Mouse (Mus musculus): Measurements from ENCODE around the gene Tvp23b. TPM values are rescaled to one million over a fixed set of nuclear protein-coding genes. Genes with fewer than 3 reads are reported as not detected.

Tvp23b gene
- total and polyA plus RNA-seq, 3 experiments, result 24.3 to 40.0 TPM; not detected in 1

- H3K27ac ChIP-seq (ENCODE audit: control insufficient read depth, low read depth, low read length), result no peak overlapping the region
- DNase-seq (ENCODE audit: low read depth, low spot score), result no peak
- no peaks in the 10 kb centered on the region for H3K79me2 ChIP-seq (ENCODE audit: control insufficient read depth, insufficient read depth, low read length, poor library complexity)
- no peaks in the 10 kb centered on the region for H3K36me3 ChIP-seq (ENCODE audit: control insufficient read depth in 1 of 2, insufficient read depth in 2 of 2, low read length in 2 of 2)
- H3K9me3 ChIP-seq (replicated peaks; ENCODE audit: insufficient read depth, low read length), result no peaks in the 10 kb centered on the region
- H3K4me3 ChIP-seq (ENCODE audit: control insufficient read depth in 1 of 2, insufficient read depth in 1 of 2, low read depth in 2 of 2, low read length in 2 of 2), result no peak overlapping the region
- TF ChIP-seq UBTF (IDR thresholded peaks at IDR 0.05; ENCODE audit: borderline replicate concordance, insufficient read depth, low read depth, low read length) (no peak), NRF1 (IDR thresholded peaks at IDR 0.05; ENCODE audit: insufficient read depth, low read depth, low read length, poor library complexity, severe bottlenecking) (no peak), MXI1 (IDR thresholded peaks at IDR 0.05; ENCODE audit: low read depth, low read length) (no peak), SIN3A (IDR thresholded peaks at IDR 0.05; ENCODE audit: low read length) (no peak), E2F4 (IDR thresholded peaks at IDR 0.05; ENCODE audit: borderline replicate concordance, low read depth, low read length) (no peak), MAZ (IDR thresholded peaks at IDR 0.05; ENCODE audit: low read depth, low read length) (no peak), MYB (IDR thresholded peaks at IDR 0.05; ENCODE audit: low read depth, low read length) (no peak), RAD21 (IDR thresholded peaks at IDR 0.05; ENCODE audit: low read depth, low read length) (no peak), BHLHE40 (IDR thresholded peaks at IDR 0.05; ENCODE audit: borderline replicate concordance, low read depth, low read length) (no peak), TAL1 (IDR thresholded peaks at IDR 0.05; ENCODE audit: low read length) (no peak), MAX (IDR thresholded peaks at IDR 0.05; ENCODE audit: low read length) (no peak), MAFK (IDR thresholded peaks at IDR 0.05; ENCODE audit: borderline replicate concordance, low read depth, low read length) (no peak), TBP (IDR thresholded peaks at IDR 0.05; ENCODE audit: low read depth, low read length) (no peak), GABPA (IDR thresholded peaks at IDR 0.05; ENCODE audit: low read depth, low read length) (no peak), MYC (IDR thresholded peaks at IDR 0.05; ENCODE audit: low read depth, low read length) (no peak), POLR2A (IDR thresholded peaks at IDR 0.05; ENCODE audit: control insufficient read depth in 1 of 2, insufficient read depth in 1 of 2, low read depth in 1 of 2, low read length in 2 of 2, poor library complexity in 1 of 2) (no peak), CTCF (IDR thresholded peaks at IDR 0.05 in 2 of 3, conservative IDR thresholded peaks at IDR 0.05 in 1 of 3; ENCODE audit: control insufficient read depth in 1 of 3, insufficient read depth in 1 of 3, low read depth in 2 of 3, low read length in 3 of 3, poor library complexity in 1 of 3, severe bottlenecking in 1 of 3) (no peak)
- H3K9ac ChIP-seq (ENCODE audit: control insufficient read depth, low read depth, low read length, poor library complexity, severe bottlenecking), result no peak overlapping the region
- H3K27me3 ChIP-seq (ENCODE audit: control insufficient read depth in 1 of 2, insufficient read depth in 2 of 2, low read length in 2 of 2), result peaks cover 1 to 6% of the 10 kb centered on the region in 2 experiments; a peak in 2 of 4 replicates
- H3K4me1 ChIP-seq (ENCODE audit: control insufficient read depth in 1 of 2, insufficient read depth in 2 of 2, low read length in 2 of 2), result no peaks in the 10 kb centered on the region
These were observed 31.0 kb upstream of the Tvp23b start for GRCm38 (mm10) chr11:62848301-62848700.

GRCm38 (mm10) chr11:62851199-62851598 is 28.1 kb upstream of the Tvp23b start:
- TF ChIP-seq NELFE (IDR thresholded peaks at IDR 0.05; ENCODE audit: low read depth, low read length) (no peak), RAD21 (IDR thresholded peaks at IDR 0.05; ENCODE audit: low read depth, low read length) (peak; percentile 78), CTCF (IDR thresholded peaks at IDR 0.05 in 2 of 3, conservative IDR thresholded peaks at IDR 0.05 in 1 of 3; ENCODE audit: control insufficient read depth in 1 of 3, insufficient read depth in 1 of 3, low read depth in 2 of 3, low read length in 3 of 3, poor library complexity in 1 of 3, severe bottlenecking in 1 of 3) (peak in 2 of 3 experiments; percentile 43 to 71; a peak in 3 of 6 replicates), ZC3H11A (IDR thresholded peaks at IDR 0.05; ENCODE audit: low read depth, low read length) (peak; percentile 63), ZMIZ1 (IDR thresholded peaks at IDR 0.05; ENCODE audit: low read depth, low read length) (no peak), KAT2A (conservative IDR thresholded peaks at IDR 0.05; ENCODE audit: low read depth, low read length) (no peak), E2F4 (IDR thresholded peaks at IDR 0.05; ENCODE audit: borderline replicate concordance, low read depth, low read length) (no peak), SMC3 (IDR thresholded peaks at IDR 0.05; ENCODE audit: low read depth, low read length) (peak; percentile 77)
- DNase-seq (ENCODE audit: low read depth, low spot score), result peak; percentile 17
- no peaks in the 10 kb centered on the region for H3K9me3 ChIP-seq (replicated peaks; ENCODE audit: insufficient read depth, low read length)

More at GRCm38 (mm10) chr11:62851199-62851598, 28.1 kb upstream of the Tvp23b start:
- H3K27me3 ChIP-seq (ENCODE audit: control insufficient read depth in 1 of 2, insufficient read depth in 2 of 2, low read length in 2 of 2), result peaks cover 5 to 6% of the 10 kb centered on the region in 2 experiments
- H3K4me1 ChIP-seq (ENCODE audit: control insufficient read depth in 1 of 2, insufficient read depth in 2 of 2, low read length in 2 of 2), result no peaks in the 10 kb centered on the region
- H3K36me3 ChIP-seq (ENCODE audit: control insufficient read depth in 1 of 2, insufficient read depth in 2 of 2, low read length in 2 of 2), result no peaks in the 10 kb centered on the region
- no peak overlapping the region for H3K9ac ChIP-seq (ENCODE audit: control insufficient read depth, low read depth, low read length, poor library complexity, severe bottlenecking)
- no peaks in the 10 kb centered on the region for H3K79me2 ChIP-seq (ENCODE audit: control insufficient read depth, insufficient read depth, low read length, poor library complexity)
- H3K4me3 ChIP-seq (ENCODE audit: control insufficient read depth in 1 of 2, insufficient read depth in 1 of 2, low read depth in 2 of 2, low read length in 2 of 2), result no peak overlapping the region
- H3K27ac ChIP-seq (ENCODE audit: control insufficient read depth, low read depth, low read length), result no peak overlapping the region

Measured in MEL (cell line).